Mouse (Mus musculus): ENCODE results near the gene Serpina5.
A peak's percentile ranks its signal among the peaks of the same experiment; 100 is the strongest.
"Not testable (repeated sequence)": the region's sequence is repeated elsewhere in the genome, so short reads cannot be mapped to it uniquely, and the experiment has no call there.

The Serpina5 gene

DNA sequence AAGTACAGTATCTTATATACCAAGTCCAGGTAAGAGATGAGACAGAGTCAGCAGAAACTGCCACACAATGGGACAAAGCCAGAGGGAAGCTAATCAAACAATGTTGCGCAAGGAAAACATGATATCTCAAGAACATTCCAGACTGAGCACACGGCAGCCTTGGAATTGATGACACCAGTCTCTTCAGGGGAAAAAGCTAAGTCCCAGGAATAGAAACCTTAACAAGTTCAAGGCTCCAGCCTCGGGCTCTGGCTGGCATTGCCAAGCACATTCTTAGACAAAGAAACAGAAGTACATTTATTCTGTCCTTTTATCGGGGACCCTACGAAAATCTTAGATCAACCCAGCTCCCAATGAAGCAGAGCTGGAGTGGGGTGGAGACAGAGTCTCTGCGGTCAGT is at the start of gene Serpina5:
Gene Serpina5 (plus strand): TSS at position 346 of the 400 bp plus-strand sequence.
- DNase-seq = no peak

DNA sequence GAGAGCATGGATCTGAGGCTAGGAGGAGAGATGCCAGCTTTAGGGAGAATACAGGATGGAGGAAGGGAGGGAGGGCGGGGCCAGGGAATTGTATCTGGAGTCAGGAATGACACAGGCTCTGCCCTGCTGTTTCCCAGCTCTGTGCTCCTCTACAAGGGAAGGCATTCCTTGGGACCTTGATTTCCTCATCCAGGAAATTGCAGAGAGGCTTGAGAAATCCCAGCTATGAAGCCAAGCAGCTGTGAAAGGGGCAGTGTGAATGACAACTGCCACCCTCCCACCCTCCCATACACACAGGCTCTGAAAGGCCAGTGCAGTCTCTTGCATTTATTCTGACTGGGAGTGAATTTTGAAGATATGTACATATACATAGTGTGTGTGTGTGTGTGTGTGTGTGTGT is 46.9 kb upstream of the Serpina5 start:
- no peak for DNase-seq

DNA sequence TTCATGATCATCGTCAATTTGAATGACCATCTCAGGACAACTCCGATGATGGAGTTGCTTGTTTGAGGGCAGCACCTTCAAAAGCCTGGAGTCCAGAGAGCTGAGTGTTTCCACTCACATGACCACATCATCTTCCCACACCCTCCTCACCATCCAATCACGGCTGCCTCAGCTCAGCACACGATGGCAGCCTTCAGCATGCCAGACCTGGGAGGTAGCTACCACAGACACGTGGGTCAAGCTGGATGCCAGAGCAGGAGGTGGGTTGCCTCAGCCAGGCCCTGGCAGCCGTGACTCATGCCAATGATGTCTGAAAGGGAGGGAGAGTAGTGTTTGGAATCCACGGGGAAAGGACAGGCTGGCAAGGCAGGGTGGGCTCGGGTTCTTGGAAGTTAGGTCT is 45.2 kb upstream of the Serpina5 start:
- no peak for DNase-seq

DNA sequence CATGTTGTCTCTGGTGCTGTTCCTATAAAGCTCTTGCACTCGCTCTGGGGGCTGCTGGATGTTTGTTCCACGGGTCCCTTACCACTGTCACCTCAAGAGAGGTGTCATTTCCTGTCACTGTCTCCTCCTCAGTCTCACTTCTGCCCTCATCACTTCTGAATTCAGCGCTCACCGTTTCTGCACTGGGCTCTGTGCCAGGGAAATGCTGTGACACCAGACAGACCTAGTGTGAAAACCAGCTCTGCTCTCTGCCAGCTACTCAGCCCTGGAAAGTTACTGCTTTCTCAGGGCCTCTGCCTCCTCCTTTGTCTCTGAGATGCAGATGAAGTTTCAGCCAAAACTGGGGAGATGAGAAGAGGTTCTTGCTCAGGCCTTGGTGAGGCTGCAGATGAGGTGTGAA is 43.9 kb upstream of the Serpina5 start:
- DNase-seq = peak in 1 of 2 experiments; percentile 21

- no peak for DNase-seq
These were observed 43.4 kb upstream of the Serpina5 start for GRCm38 (mm10) chr12:104057531-104057930.

GRCm38 (mm10) chr12:104060126-104060525 is 40.8 kb upstream of the Serpina5 start:
- no peak for DNase-seq

GRCm38 (mm10) chr12:104061862-104062261 is 39.1 kb upstream of the Serpina5 start:
- no peak for DNase-seq

GRCm38 (mm10) chr12:104064532-104064931 is 36.4 kb upstream of the Serpina5 start:
- no peak for DNase-seq

DNA sequence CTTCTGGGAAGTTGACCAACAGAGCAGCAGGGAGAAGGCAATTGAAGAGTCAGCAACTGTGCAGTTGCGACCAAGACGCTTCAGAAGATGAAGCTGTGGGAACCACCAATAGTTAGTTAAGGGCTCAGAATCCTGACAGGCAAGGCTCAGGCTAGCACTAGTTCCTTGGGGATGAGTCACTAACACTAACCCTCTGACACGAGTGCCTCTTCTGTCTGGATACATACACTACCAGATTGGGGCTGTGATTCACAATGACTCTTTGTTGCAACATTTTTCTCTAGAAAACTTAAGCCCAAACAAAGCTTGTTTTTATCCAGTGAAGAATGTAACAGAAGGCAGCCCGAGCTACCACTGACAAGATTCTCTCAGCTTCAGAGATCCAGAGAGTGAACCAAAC is 35.9 kb upstream of the Serpina5 start:
- no peak for DNase-seq

- DNase-seq = peak; percentile 56 to 81
These were observed 34.7 kb upstream of the Serpina5 start for GRCm38 (mm10) chr12:104066241-104066640.

- DNase-seq = peak; percentile 45 to 55
These were observed 33.4 kb upstream of the Serpina5 start for GRCm38 (mm10) chr12:104067549-104067948.

DNA sequence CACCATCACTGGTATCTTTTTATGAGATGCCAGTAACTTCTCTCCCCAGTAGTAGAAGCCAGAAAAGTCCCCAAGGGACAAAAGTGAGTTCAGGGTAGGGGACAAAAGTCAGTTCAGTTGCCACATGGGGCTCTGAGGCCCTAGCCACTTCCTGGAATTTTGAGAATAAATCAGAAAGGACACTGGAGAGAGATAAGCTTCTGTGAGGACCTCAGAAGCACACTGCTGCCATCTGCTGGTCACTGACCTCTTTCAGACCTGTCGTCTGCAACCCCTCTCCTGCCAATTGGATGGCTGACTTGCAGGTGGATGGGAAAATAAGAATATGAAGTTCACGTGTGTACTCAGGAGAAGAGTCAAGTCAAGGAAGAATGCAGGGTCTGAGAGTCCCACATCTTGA is 31.3 kb upstream of the Serpina5 start:
- DNase-seq = peak; percentile 71 to 93

DNA sequence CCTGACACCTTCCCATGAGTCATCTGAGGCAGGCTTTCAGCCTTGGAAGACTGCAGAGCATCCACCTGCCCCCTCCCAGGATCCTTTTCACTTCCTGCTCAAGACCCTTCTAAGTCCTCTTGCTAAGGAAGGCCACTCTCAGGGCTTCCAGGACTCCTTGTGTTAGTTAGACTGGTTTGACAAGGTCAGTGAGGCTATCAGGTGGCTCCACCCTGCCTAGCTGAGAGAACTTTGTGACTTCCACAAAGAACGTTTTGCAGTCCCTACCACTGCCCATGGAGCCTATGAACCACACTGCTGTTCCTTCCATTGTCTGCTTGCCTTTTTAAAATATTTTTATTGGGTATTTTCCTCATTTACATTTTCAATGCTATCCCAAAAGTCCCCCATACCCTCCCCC is 29.2 kb upstream of the Serpina5 start:
- DNase-seq = no peak

DNA sequence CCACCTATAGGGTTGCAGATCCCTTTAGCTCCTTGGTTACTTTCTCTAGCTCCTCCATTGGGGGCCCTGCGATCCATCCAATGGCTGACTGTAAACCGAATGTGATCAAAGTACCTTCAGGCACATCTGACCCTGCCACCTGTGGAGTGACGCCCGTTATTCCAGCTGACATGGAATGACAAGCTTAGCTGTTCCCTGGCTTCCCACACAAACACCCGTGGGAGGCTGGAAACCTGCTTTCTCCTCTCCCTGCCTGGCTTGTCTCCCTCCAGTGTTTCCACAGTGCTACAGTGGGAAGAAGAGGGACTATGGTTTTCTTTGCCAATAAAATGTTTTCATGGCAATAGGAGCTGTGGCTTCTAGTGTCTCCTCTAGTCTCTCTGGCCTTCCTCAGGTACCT is 28.6 kb upstream of the Serpina5 start:
- no peak for DNase-seq

- no peak for DNase-seq
These were observed 10.8 kb upstream of the Serpina5 start for GRCm38 (mm10) chr12:104090119-104090518.

DNA sequence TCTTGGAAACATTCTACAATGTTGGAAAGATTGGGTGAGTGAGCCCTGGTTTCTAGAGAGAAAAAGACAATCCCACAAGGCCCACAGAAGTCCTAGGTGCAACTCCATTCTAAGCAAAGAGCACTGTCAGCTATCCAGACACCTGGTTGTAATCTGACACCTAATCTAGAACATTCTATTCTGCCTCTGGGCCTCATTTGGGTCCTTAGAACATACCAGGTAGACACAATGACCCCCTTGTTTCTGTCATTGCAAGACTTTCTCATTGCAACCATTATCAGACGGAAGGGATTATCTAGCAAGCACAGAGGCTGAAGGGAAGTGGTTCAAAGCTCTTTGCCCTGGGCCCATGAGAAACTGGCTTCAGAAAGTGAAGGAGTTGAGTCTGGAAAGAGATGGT is 9.6 kb upstream of the Serpina5 start:
- DNase-seq = no peak

GRCm38 (mm10) chr12:104105847-104106246 is 4.9 kb downstream of the Serpina5 start:
- DNase-seq = peak in 1 of 2 experiments; percentile 8

DNA sequence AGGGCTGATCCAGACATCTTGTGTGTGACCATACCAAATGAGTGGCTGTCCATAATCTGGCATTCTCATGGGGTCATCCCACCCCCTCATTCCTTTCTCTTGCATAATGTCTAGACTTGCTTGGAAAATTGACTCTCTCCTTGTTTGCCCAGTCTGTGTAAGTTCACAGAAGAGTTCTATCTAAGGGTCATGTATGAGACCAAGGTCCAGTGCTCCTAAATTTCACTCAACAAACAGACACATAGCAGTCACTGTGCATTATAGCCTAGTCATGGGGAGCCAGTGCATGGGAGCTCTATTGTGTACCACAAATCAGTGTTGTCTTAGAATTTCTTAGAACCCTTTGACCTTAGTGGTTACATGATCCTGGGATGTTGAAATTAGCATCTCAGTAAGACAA is 6.0 kb downstream of the Serpina5 start:
- no peak for DNase-seq

DNA sequence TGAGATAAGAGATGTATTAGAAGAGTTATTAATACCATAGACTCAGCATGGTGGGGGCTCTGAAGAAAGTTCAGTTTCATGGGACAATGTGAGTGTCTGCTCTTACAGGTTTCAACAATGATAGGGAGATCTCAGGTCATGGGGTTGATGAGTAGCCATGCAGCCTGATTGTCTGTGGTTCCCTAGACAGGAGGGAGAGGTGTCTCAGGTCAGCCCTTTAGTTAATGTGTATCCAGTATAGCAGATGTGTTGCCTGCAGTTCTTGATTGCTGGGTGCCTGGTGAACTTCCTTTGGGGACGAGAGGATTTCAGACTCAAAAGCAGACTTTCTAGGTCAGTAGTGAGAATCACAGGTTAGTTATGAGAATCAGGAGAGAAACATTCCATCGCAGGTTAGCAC is 7.6 kb downstream of the Serpina5 start:
- peak; percentile 37 to 75 for DNase-seq

- DNase-seq = not testable (repeated sequence)
These were observed 11.4 kb downstream of the Serpina5 start, which contains the start of gene Serpina3a for GRCm38 (mm10) chr12:104112333-104112732. Gene Serpina3a (plus strand): TSS chr12:104112724.

GRCm38 (mm10) chr12:104114921-104115579 is 14.1 kb downstream of the Serpina5 start:
- peak; percentile 27 to 39 for DNase-seq

- DNase-seq = no peak
These were observed 22.2 kb downstream of the Serpina5 start for GRCm38 (mm10) chr12:104123097-104123496.

GRCm38 (mm10) chr12:104123996-104124395 is 23.1 kb downstream of the Serpina5 start:
- DNase-seq = no peak

DNA sequence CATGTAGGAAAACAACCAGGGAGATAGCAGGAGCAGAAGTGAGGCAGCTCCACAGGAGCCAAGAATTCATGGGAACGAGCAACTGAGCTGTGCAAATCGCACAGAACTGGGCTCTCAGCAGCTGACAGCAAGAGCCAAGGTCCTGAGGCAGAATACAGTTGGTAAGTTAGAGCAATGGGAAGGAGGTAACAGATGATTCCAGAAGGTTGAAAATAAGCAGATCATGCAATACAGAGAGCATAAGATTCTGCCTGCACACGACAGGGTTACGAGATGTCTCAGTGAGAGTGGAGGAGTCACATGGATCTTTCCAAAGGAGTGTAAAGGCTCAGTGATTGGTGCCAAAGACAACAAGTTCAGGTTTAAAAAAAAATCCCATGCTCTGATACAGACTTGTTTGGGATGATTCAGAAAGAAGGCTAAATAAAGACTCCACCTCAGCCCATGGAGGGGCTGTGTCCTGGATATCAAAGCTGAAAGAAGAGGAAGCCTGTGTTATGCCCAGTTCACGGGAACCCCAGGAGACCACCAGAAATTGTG is 24.2 kb downstream of the Serpina5 start:
- no peak for DNase-seq

DNA sequence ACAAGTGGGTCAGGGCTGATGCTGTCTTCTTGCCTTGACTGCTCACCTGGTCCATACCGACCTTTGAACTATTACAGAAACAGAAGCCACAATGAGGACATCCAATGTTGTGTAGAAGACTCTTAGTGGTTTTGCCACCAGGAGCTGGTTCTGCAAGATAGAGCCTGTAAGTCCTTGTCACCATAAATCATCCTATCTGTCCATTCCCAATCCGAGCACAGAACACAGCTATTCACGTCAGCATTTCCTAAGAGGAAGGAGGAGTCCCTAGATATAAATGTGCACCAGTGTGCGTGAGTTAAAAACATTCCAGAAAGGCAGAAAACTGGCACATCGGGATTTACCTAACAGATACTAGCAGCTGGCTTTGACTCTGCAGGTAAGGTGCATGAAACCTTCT is 26.8 kb downstream of the Serpina5 start, which contains the start of gene Serpina3b:
Gene Serpina3b (plus strand): TSS at position 301 of the 400 bp plus-strand sequence.
- DNase-seq = no peak

Data from kidney, postnatal 36 days (tissue).